ENCODE assay signal across 20 mouse cellular contexts in genomic region chr4:136863517-136863916, GRCm38 (mm10). TPM values are rescaled to one million over a fixed set of nuclear protein-coding genes. Genes with fewer than 3 reads are reported as not detected.
"Had no signal": no experiment of that assay in that cellular context is flagged by ENCODE, and none has a peak within 500 bp of the region (broad histone marks: within the 10 kb centered on the region; RNA-seq: fewer than 3 reads in every experiment).

No protein-coding gene starts in this region.

- H3K9ac ChIP-seq: limb, embryonic 12.5 days; liver, embryonic 13.5 days; liver, postnatal 0 days; lung, embryonic 15.5 days; neural tube, embryonic 12.5 days had no signal

- H3K4me2 ChIP-seq: limb, embryonic 12.5 days; liver, embryonic 13.5 days; lung, embryonic 15.5 days; neural tube, embryonic 12.5 days had no signal

- H3K4me3 ChIP-seq: limb, embryonic 12.5 days; liver, embryonic 13.5 days; lung, embryonic 15.5 days; megakaryocyte, embryonic 14.5 days; neural tube, embryonic 12.5 days had no signal

- H3K9me3 ChIP-seq: limb, embryonic 12.5 days; liver, embryonic 13.5 days; lung, embryonic 15.5 days; neural tube, embryonic 12.5 days had no signal

- H3K27ac ChIP-seq: kidney, postnatal 0 days; limb, embryonic 12.5 days; liver, embryonic 13.5 days; lung, embryonic 15.5 days; macrophage; neural tube, embryonic 12.5 days had no signal

- H3K4me1 ChIP-seq: liver, embryonic 13.5 days had no signal

- H3K27me3 ChIP-seq: neural tube, embryonic 12.5 days had no signal

- DNase-seq: kidney, adult 11 months; kidney, adult 9 months; kidney, postnatal 36 days; layer of hippocampus, adult 9-11 months; liver; liver, embryonic 13.5 days; liver, postnatal 0 days; lung, postnatal 14 days; retina, postnatal 1 day; right cerebral cortex, postnatal 4 days; spleen, adult 18-20 months; thymus, adult 18-20 months had no signal

- H3K36me3 ChIP-seq: limb, embryonic 12.5 days; liver, embryonic 13.5 days; lung, embryonic 15.5 days; neural tube, embryonic 12.5 days had no signal

- ATAC-seq: liver, postnatal 0 days had no signal

RNA-seq across cellular contexts. Expression of gene C1qb, which starts 22.5 kb away (rescaled TPM):
- total RNA-seq: monocyte, adult 5-6 weeks; neutrophil, adult 5-6 weeks had no signal

RNA-seq across cellular contexts. Expression of gene Ephb2, which starts 27.7 kb away (rescaled TPM):
- total RNA-seq: monocyte, adult 5-6 weeks; neutrophil, adult 5-6 weeks had no signal

RNA-seq across cellular contexts. Expression of gene C1qc, which starts 29.3 kb away (rescaled TPM):
- total RNA-seq: monocyte, adult 5-6 weeks; neutrophil, adult 5-6 weeks had no signal

RNA-seq across cellular contexts. Expression of gene C1qa, which starts 35.1 kb away (rescaled TPM):
- total RNA-seq: monocyte, adult 5-6 weeks; neutrophil, adult 5-6 weeks had no signal
